Mouse (Mus musculus) kidney, embryonic 15.5 days (tissue): Measurements from ENCODE around the gene Pax7. TPM values are rescaled to one million over a fixed set of nuclear protein-coding genes. Genes with fewer than 3 reads are reported as not detected.

Experiments used
- ATAC-seq: fragments of 200-750 bp; cut with Nextera tagmentation; replicated peaks from 2 replicates; pipeline ENCODE4 v1.8.0; 2017; ENCODE audit warnings: moderate TSS enrichment; ENCODE audit not compliant: low FRiP score
- H3K27ac ChIP-seq: fragments of 300-500 bp; sonication (generic); 2 replicates; pipeline ENCODE4 v1.5.1; 2015; ENCODE audit warnings: mild to moderate bottlenecking, inconsistent platforms
- H3K27me3 ChIP-seq: fragments of 300-500 bp; sonication (generic); 2 replicates; pipeline ENCODE4 v1.6.1; 2015; ENCODE audit warnings: inconsistent platforms
- H3K36me3 ChIP-seq: fragments of 300-500 bp; sonication (generic); 2 replicates; pipeline ENCODE4 v1.6.1; 2015; ENCODE audit warnings: inconsistent platforms
- H3K4me1 ChIP-seq: fragments of 300-500 bp; sonication (generic); 2 replicates; pipeline ENCODE4 v1.6.1; 2015; ENCODE audit warnings: inconsistent platforms
- H3K4me2 ChIP-seq: fragments of 300-500 bp; sonication (generic); 2 replicates; pipeline ENCODE4 v1.6.1; 2015; ENCODE audit warnings: moderate library complexity, mild to moderate bottlenecking, inconsistent platforms
- H3K4me3 ChIP-seq: fragments of 300-500 bp; sonication (generic); replicated peaks from 2 replicates; pipeline ENCODE4 v1.5.1; 2015; ENCODE audit warnings: mild to moderate bottlenecking, inconsistent platforms
- H3K9ac ChIP-seq: fragments of 300-500 bp; sonication (generic); 2 replicates; pipeline ENCODE4 v1.6.1; 2015; ENCODE audit warnings: mild to moderate bottlenecking, inconsistent platforms
- H3K9me3 ChIP-seq: fragments of 300-500 bp; sonication (generic); replicated peaks from 2 replicates; pipeline ENCODE4 v1.6.1; 2016; ENCODE audit warnings: inconsistent platforms
- WGBS: fragments of 180-500 bp; shearing (Covaris S2); methylation state at CpG from one replicate; pipeline ENCODE4 v1.1.7; 2015; ENCODE audit warnings: mixed read lengths; 5-methylcytosine and 5-hydroxymethylcytosine counted together
- polyA plus RNA-seq: library from polyadenylated mRNA; unstranded; fragments of >200 nt; fragmentation: Nextera tagmentation; extraction: Ambion mirVana; gene quantifications from 2 replicates; pipeline ENCODE4 v1.2.1, GENCODE M21; 2015

Gene Pax7
- polyA plus RNA-seq, 1 experiment from 2014 or later, result 0.10 TPM

GRCm38 (mm10) chr4:139828871-139829590 is 4.3 kb downstream of the Pax7 start:
- Histone ChIP-seq H3K4me3 (no peak overlapping the region), H3K4me1 (peaks cover 40% of the 10 kb centered on the region), H3K36me3 (no peaks in the 10 kb centered on the region), H3K4me2 (no peak overlapping the region), H3K27ac (no peak overlapping the region), H3K9me3 (no peaks in the 10 kb centered on the region), H3K9ac (no peak overlapping the region), H3K27me3 (peaks cover 100% of the 10 kb centered on the region)
- ATAC-seq, result no peak
- 2% methylated on average over 16 of the region's 16 CpGs for WGBS

- Histone ChIP-seq H3K36me3 (no peaks in the 10 kb centered on the region), H3K4me1 (peaks cover 38% of the 10 kb centered on the region), H3K4me3 (no peak overlapping the region), H3K27me3 (peaks cover 100% of the 10 kb centered on the region), H3K9ac (no peak overlapping the region), H3K9me3 (no peaks in the 10 kb centered on the region), H3K27ac (no peak overlapping the region), H3K4me2 (no peak overlapping the region)
- no peak for ATAC-seq
- under 1% methylated on average over 34 of the region's 37 CpGs for whole genome bisulfite sequencing
Measured at GRCm38 (mm10) chr4:139828283-139828678, 5.0 kb downstream of the Pax7 start.

- no peak for ATAC-seq
- Histone ChIP-seq H3K9ac (no peak overlapping the region), H3K27me3 (peaks cover 100% of the 10 kb centered on the region), H3K4me2 (no peak overlapping the region), H3K9me3 (no peaks in the 10 kb centered on the region), H3K36me3 (no peaks in the 10 kb centered on the region), H3K4me1 (peaks cover 32% of the 10 kb centered on the region), H3K4me3 (no peak overlapping the region), H3K27ac (no peak overlapping the region)
- 2% methylated on average over 30 of the region's 30 CpGs for WGBS
Measured at GRCm38 (mm10) chr4:139827501-139828282, 5.6 kb downstream of the Pax7 start.

DNA sequence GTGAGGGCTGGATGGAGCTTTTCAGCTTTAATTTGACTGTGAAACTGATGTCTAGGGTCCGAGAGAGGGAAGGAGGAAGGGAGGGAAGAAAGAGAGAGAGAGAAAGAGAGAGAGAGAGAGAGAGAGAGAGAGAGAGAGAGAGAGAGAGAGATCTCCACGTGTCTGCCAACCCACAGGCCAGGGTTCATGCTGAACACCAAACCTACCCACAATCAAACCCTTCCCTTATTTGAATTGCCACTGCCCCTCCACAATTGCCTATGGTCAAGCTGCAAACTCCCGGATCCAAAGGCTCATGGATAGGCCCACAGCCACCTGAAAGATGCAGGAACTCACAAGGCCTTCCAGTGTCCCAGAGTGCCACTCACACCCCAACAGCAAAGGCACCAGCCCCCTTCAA is 7.1 kb downstream of the Pax7 start:
- no peak overlapping the region for H3K4me2 ChIP-seq
- no peaks in the 10 kb centered on the region for H3K9me3 ChIP-seq
- no peaks in the 10 kb centered on the region for H3K36me3 ChIP-seq
- H3K9ac ChIP-seq, result no peak overlapping the region
- no peak overlapping the region for H3K27ac ChIP-seq
- H3K4me1 ChIP-seq, result peaks cover 32% of the 10 kb centered on the region
- H3K27me3 ChIP-seq, result peaks cover 100% of the 10 kb centered on the region
- WGBS, result 2% methylated on average over 3 of the region's 3 CpGs
- H3K4me3 ChIP-seq, result no peak overlapping the region
- no peak for ATAC-seq

DNA sequence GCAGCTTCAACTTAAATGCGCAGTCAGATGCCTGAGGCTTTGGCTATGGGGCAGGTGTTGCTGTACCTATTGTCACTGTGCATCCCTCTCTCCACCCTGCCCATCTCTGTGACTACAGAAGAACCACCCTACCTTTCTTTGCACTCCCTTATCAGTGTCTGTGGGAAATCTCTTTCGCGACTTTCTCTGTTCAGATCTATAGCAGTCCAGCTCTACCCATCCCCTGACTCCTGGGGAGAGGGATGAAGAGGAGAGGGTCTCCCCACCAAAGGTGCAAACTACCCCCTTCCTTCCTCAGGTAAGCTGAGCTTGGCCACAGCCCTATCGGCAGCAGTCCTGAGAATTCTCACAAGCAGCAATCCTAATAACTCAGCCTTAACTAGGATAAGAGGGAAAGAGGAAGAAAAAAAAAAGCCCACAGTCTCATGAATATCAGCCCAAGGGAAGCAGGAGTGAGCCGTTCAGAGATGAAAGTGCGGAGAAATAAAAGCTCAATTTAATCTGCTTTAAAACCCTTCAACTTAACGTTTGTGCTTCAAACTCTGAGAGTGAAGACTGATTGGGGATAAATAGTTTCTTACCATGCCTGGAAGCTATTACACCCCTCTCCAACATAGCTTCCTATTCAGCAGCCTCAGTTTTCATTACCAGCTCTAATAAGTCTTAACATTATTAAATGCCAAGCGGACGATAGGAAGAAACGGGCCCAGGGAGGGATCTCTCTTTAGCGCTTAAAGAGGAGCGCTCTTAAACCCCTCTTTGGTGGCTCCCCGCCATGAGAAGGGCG is 7.8 kb downstream of the Pax7 start:
- Histone ChIP-seq H3K4me1 (peaks cover 34% of the 10 kb centered on the region), H3K9me3 (no peaks in the 10 kb centered on the region), H3K4me2 (no peak overlapping the region), H3K36me3 (no peaks in the 10 kb centered on the region), H3K9ac (no peak overlapping the region), H3K27me3 (peaks cover 100% of the 10 kb centered on the region), H3K27ac (no peak overlapping the region), H3K4me3 (no peak overlapping the region)
- WGBS, result 1% methylated on average over 14 of the region's 14 CpGs
- ATAC-seq, result no peak

GRCm38 (mm10) chr4:139824572-139825325 is 8.6 kb downstream of the Pax7 start:
- no peak for ATAC-seq
- Histone ChIP-seq H3K27me3 (peaks cover 100% of the 10 kb centered on the region), H3K36me3 (no peaks in the 10 kb centered on the region), H3K9ac (no peak overlapping the region), H3K9me3 (no peaks in the 10 kb centered on the region), H3K4me2 (no peak overlapping the region), H3K4me1 (peaks cover 34% of the 10 kb centered on the region), H3K4me3 (no peak overlapping the region), H3K27ac (no peak overlapping the region)
- WGBS, result under 1% methylated on average over 22 of the region's 22 CpGs

DNA sequence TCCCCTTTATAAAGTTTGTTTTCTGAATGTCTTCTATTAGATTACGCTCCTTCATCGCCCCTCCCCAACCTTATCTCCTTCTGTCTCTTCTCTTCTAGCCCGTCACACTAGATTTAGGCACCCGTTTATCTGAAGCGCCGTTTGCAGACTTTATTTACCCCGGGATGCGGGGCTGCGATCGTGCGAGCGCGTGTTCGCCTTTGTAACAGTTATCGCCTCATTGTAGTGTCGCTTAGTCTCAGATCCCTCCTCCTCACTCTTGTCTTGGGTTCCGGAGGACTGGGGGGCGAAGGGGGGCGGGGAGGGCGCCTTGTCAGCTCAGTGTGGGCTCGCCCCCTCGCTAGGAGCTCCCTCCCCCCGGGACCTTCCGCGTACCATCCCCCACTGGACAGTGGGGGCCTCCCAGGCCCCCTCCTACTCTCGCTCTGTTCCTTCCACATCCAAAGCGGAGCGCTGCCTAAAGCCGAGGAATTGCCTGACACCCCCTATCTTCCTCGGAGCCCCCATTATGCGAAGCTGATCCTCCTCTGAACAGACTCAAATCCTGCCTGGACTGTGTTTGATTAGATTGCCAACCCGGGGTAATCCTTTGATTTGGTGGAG is 9.4 kb downstream of the Pax7 start:
- Histone ChIP-seq H3K36me3 (no peaks in the 10 kb centered on the region), H3K4me2 (no peak overlapping the region), H3K27me3 (peaks cover 100% of the 10 kb centered on the region), H3K9me3 (no peaks in the 10 kb centered on the region), H3K27ac (no peak overlapping the region), H3K9ac (no peak overlapping the region), H3K4me1 (peaks cover 34% of the 10 kb centered on the region), H3K4me3 (0 out of 2 replicates have a peak overlapping the region, but pooled peaks have one; percentile 6)
- 1% methylated on average over 32 of the region's 32 CpGs for WGBS
- ATAC-seq, result no peak

- H3K4me1 ChIP-seq, result peaks cover 34% of the 10 kb centered on the region
- H3K27me3 ChIP-seq, result peaks cover 100% of the 10 kb centered on the region
- no peak overlapping the region for H3K27ac ChIP-seq
- H3K4me3 ChIP-seq, result 0 out of 2 replicates have a peak overlapping the region, but pooled peaks have one; percentile 6
- ATAC-seq, result no peak
- under 1% methylated on average over 44 of the region's 44 CpGs for WGBS
- H3K9me3 ChIP-seq, result no peaks in the 10 kb centered on the region
- H3K4me2 ChIP-seq, result no peak overlapping the region
- no peak overlapping the region for H3K9ac ChIP-seq
- H3K36me3 ChIP-seq, result no peaks in the 10 kb centered on the region
Measured at GRCm38 (mm10) chr4:139823138-139823869, 10.0 kb downstream of the Pax7 start.

GRCm38 (mm10) chr4:139822214-139823137 is 10.9 kb downstream of the Pax7 start:
- Histone ChIP-seq H3K27me3 (peaks cover 100% of the 10 kb centered on the region), H3K4me2 (peak overlapping the region; percentile 49; the same call in 1 of the 2 replicates), H3K9me3 (no peaks in the 10 kb centered on the region), H3K4me1 (peaks cover 27% of the 10 kb centered on the region), H3K9ac (no peak overlapping the region), H3K4me3 (no peak overlapping the region; the same call in 1 of the 2 replicates), H3K36me3 (no peaks in the 10 kb centered on the region), H3K27ac (no peak overlapping the region)
- 2% methylated on average over 28 of the region's 28 CpGs for WGBS
- no peak for ATAC-seq
